Mouse (Mus musculus) E14TG2a.4 (cell line): ENCODE results near the gene Ppp1r3f.

Experiments used
- CTCF ChIP-seq: conservative IDR thresholded peaks from 2 replicates; pipeline ENCODE4 v1.5.1; 2014; ENCODE audit warnings: low read length
- NANOG ChIP-seq: IDR thresholded peaks from 2 replicates; pipeline ENCODE4 v1.6.1; 2014; ENCODE audit warnings: borderline replicate concordance, low read length, mixed read lengths
- POU5F1 ChIP-seq: IDR thresholded peaks from 2 replicates; pipeline ENCODE4 v1.6.1; 2014; ENCODE audit warnings: low read length, borderline replicate concordance

DNA sequence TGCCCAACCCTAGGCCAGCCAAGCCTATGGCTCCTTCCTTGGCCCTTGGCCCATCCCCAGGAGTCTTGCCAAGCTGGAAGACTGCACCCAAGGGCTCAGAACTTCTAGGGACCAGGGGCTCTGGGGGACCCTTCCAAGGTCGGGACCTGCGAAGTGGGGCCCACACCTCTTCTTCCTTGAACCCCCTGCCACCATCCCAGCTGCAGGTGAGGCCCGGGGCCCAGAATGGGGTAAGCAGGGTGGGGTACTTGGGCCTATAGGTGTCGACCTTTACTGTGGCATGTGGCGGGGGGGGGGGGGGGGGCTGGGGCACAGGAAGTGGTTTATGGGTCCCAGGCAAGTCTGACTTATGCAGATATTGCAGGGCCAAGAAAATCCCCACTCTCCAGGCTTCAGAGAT, 12.3 kb upstream of the Ppp1r3f start:
- TF ChIP-seq CTCF (no peak), NANOG (no peak), POU5F1 (no peak)
